Mouse (Mus musculus) spleen, adult 2 months (tissue): ENCODE data around the gene Serf2.

Experiments
- CTCF ChIP-seq: fragments of 200-500 bp; IDR thresholded peaks from 2 replicates; pipeline ENCODE4 v1.5.1; 2011; ENCODE audit warnings: mild to moderate bottlenecking, inconsistent platforms; ENCODE audit not compliant: insufficient read depth, insufficient read length, insufficient replicate concordance; ENCODE audit errors: extremely low read depth
- POLR2A ChIP-seq: fragments of 200-500 bp; IDR thresholded peaks from 2 replicates; pipeline ENCODE4 v1.6.1; 2011; ENCODE audit warnings: low read depth, low read length, inconsistent platforms

- TF ChIP-seq CTCF = no peak
- no peak for TF ChIP-seq POLR2A
These were observed 859 bp upstream of the Serf2 start for GRCm38 (mm10) chr2:121448136-121448535.
